Mouse (Mus musculus) stomach, embryonic 14.5 days (tissue): ENCODE measurements around the gene Ace2. TPM values are rescaled to one million over a fixed set of nuclear protein-coding genes. Genes with fewer than 3 reads are reported as not detected.

Experiments used
- ATAC-seq: fragments of 200-750 bp; cut with Nextera tagmentation; 2 replicates; pipeline ENCODE4 v1.8.0; 2017; ENCODE audit warnings: low read depth, moderate TSS enrichment; ENCODE audit not compliant: insufficient number of reproducible peaks, insufficient read depth, low FRiP score
- H3K27ac ChIP-seq: fragments of 300-500 bp; sonication (generic); 2 replicates; pipeline ENCODE4 v1.5.1; 2014; ENCODE audit warnings: mild to moderate bottlenecking, low read length, moderate library complexity, mixed read lengths
- H3K27me3 ChIP-seq: fragments of 300-500 bp; sonication (generic); 2 replicates; pipeline ENCODE4 v1.6.1; 2014; ENCODE audit warnings: low read length, control low read depth, mixed read lengths; ENCODE audit not compliant: control insufficient read depth, insufficient read depth
- H3K36me3 ChIP-seq: fragments of 300-500 bp; sonication (generic); 2 replicates; pipeline ENCODE4 v1.6.1; 2014; ENCODE audit warnings: mild to moderate bottlenecking, control low read depth, low read length, moderate library complexity, mixed read lengths; ENCODE audit not compliant: control insufficient read depth, insufficient read depth
- H3K4me1 ChIP-seq: fragments of 300-500 bp; sonication (generic); 2 replicates; pipeline ENCODE4 v1.6.1; 2014; ENCODE audit warnings: low read length, control low read depth, mixed read lengths; ENCODE audit not compliant: control insufficient read depth, insufficient read depth
- H3K4me2 ChIP-seq: fragments of 300-500 bp; sonication (generic); replicated peaks from 2 replicates; pipeline ENCODE4 v1.6.1; 2014; ENCODE audit warnings: low read depth, low read length, control low read depth
- H3K4me3 ChIP-seq: fragments of 300-500 bp; sonication (generic); 2 replicates; pipeline ENCODE4 v1.5.1; 2014; ENCODE audit warnings: low read depth, low read length, control low read depth
- H3K9ac ChIP-seq: fragments of 300-500 bp; sonication (generic); replicated peaks from 2 replicates; pipeline ENCODE4 v1.6.1; 2014; ENCODE audit warnings: low read depth, mild to moderate bottlenecking, control low read depth, low read length, moderate library complexity, mixed read lengths
- H3K9me3 ChIP-seq: fragments of 300-500 bp; sonication (generic); 2 replicates; pipeline ENCODE4 v1.6.1; 2016; ENCODE audit warnings: low read depth, low read length, control low read depth; ENCODE audit not compliant: control insufficient read depth
- WGBS: fragments of 180-500 bp; shearing (Covaris S2); extraction: QIAGEN DNeasy Blood & Tissue Kit; methylation state at CpG from one replicate; pipeline ENCODE4 v1.1.7; 2014; 5-methylcytosine and 5-hydroxymethylcytosine counted together
- polyA plus RNA-seq: library from polyadenylated mRNA; unstranded; fragments of >200 nt; fragmentation: Nextera tagmentation; extraction: Ambion mirVana; gene quantifications from 2 replicates; pipeline ENCODE4 v1.2.1, GENCODE M21; 2014

Gene Ace2
- polyA plus RNA-seq, 1 experiment from 2014 or later: 1.4 TPM

DNA sequence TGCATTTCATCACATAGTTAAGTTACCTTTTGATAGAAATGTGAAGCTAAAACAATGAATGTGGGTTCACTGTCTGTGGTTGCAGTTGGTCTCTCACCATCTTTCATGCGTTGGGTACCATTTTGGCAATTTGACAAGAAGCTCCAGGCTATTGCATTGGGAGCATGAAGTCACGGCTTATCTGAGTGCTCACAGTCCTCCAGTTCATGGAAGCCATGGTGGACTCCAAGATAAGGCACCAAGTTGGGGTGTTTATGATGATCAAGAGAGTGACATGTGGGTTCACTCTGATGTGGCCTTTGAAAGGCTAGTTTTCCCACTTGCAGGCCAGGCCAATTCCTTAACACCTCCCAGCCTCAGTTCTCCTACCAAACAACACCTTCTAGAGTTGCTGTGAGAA, 58.5 kb downstream of the Ace2 start:
- Histone ChIP-seq H3K27me3 (no peaks in the 10 kb centered on the region), H3K4me1 (no peaks in the 10 kb centered on the region), H3K36me3 (no peaks in the 10 kb centered on the region), H3K27ac (no peak overlapping the region), H3K4me2 (no peak overlapping the region), H3K9ac (no peak overlapping the region), H3K9me3 (no peaks in the 10 kb centered on the region), H3K4me3 (no peak overlapping the region)
- ATAC-seq: no peak
- WGBS: 92% methylated on average over 2 of the region's 2 CpGs

DNA sequence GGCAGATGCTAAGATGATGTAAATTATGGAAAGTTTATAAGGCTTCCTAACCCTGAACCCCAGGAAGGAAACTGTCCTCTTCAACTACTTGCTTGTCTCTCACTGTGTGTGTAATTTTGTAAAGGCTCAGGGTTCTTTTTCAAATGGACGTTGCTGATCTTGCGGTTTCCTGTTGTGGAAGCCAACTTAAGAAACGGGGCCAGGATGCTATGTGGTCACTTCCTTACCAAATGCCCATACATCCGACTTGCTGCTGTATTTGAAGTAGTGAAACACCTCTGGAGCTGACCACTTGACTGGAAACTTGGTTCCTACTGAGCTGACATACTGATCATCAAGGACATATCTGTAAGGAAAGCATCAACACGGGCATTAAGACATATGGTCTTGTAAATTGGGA, 61.4 kb downstream of the Ace2 start:
- H3K27ac ChIP-seq: no peak overlapping the region
- H3K4me3 ChIP-seq: no peak overlapping the region
- H3K4me2 ChIP-seq: no peak overlapping the region
- H3K4me1 ChIP-seq: no peaks in the 10 kb centered on the region
- H3K9me3 ChIP-seq: no peaks in the 10 kb centered on the region
- no peaks in the 10 kb centered on the region for H3K36me3 ChIP-seq
- WGBS: 77% methylated on average over 5 of the region's 5 CpGs
- ATAC-seq: no peak
- no peak overlapping the region for H3K9ac ChIP-seq
- no peaks in the 10 kb centered on the region for H3K27me3 ChIP-seq

DNA sequence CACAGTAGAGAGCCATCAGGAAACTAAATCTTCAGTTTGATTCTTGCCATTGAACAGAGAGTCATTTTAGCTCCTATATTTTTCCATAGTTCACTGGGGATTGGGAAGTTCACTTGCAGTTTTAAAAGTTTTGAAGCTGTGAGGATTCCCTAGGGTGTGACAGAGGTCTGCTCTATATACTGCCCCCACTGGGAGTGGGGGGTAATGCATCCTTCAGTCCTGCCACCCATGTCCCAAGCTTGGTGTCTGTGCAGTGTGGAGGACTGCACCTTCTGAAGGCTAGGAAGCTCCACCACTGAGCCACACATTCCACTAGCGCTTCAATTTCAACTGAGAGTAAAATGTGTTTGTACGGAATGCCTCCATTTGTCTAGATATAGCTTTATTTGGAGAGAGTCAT, 82.9 kb downstream of the Ace2 start:
- whole genome bisulfite sequencing: 56% methylated on average over 2 of the region's 2 CpGs
- no peaks in the 10 kb centered on the region for H3K9me3 ChIP-seq
- H3K4me1 ChIP-seq: no peaks in the 10 kb centered on the region
- no peak overlapping the region for H3K9ac ChIP-seq
- no peaks in the 10 kb centered on the region for H3K36me3 ChIP-seq
- H3K27me3 ChIP-seq: no peaks in the 10 kb centered on the region
- no peak overlapping the region for H3K4me3 ChIP-seq
- H3K27ac ChIP-seq: no peak overlapping the region
- no peak overlapping the region for H3K4me2 ChIP-seq
- ATAC-seq: no peak

DNA sequence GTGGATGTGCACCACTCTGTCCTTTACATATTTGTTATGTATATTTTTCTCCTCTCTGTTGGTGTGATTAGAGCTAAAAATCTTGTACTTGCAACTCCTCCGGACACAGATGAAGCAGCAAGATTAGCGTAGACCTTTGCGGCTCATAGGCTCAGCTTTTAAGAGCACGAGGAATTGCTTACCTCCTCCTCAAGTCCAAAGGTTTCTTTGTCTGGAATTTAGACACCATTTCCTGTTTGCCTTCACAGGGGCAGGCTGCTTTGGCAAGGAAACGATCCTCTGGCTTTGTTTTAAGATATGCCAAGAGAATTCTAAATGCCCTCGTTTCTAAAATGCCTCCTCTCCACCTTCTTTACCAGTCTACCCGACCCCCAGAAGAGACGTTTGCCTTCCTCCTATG, 94.2 kb downstream of the Ace2 start:
- WGBS: 52% methylated on average over 8 of the region's 8 CpGs
- ATAC-seq: no peak
- Histone ChIP-seq H3K4me2 (no peak overlapping the region), H3K9me3 (no peaks in the 10 kb centered on the region), H3K4me3 (no peak overlapping the region), H3K4me1 (no peaks in the 10 kb centered on the region), H3K36me3 (no peaks in the 10 kb centered on the region), H3K27me3 (no peaks in the 10 kb centered on the region), H3K9ac (no peak overlapping the region), H3K27ac (no peak overlapping the region)

Other genes with a start within 250 kb of the Ace2 start
- gene Ap1s2, start 230.3 kb upstream of the Ace2 start, polyA plus RNA-seq: 21.3 and 23.6 TPM in 2 replicates
- 52.2 and 63.5 TPM in 2 replicates for gene Zrsr2, start 180.7 kb upstream of the Ace2 start, polyA plus RNA-seq
- gene Car5b, start 111.3 kb upstream of the Ace2 start, polyA plus RNA-seq: 0.72 and 1.1 TPM in 2 replicates
- gene Siah1b, start 62.8 kb upstream of the Ace2 start, polyA plus RNA-seq: 24.3 and 31.9 TPM in 2 replicates
- 3.3 and 3.4 TPM in 2 replicates for gene Cltrn, start 50.5 kb upstream of the Ace2 start, polyA plus RNA-seq
- gene Bmx, start 118.9 kb downstream of the Ace2 start, polyA plus RNA-seq: 0.26 and 0.43 TPM in 2 replicates
- gene Pir, start 130.0 kb downstream of the Ace2 start, polyA plus RNA-seq: 11.9 and 12.4 TPM in 2 replicates
- gene Vegfd, start 234.0 kb downstream of the Ace2 start, polyA plus RNA-seq: 3.8 and 5.2 TPM in 2 replicates